Mouse (Mus musculus): ENCODE measurements around the gene Ryk. TPM values are rescaled to one million over a fixed set of nuclear protein-coding genes. Genes with fewer than 3 reads are reported as not detected.

Gene Ryk
- polyA plus RNA-seq, 1 experiment, result 68.9 TPM

- Histone ChIP-seq H3K4me3 (no peak overlapping the region), H3K79me2 (ENCODE audit: control insufficient read depth, insufficient read depth) (no peaks in the 10 kb centered on the region), H3K27me3 (ENCODE audit: control insufficient read depth, insufficient read depth, insufficient read length) (no peaks in the 10 kb centered on the region), H3ac (ENCODE audit: control insufficient read depth, insufficient read length) (no peak overlapping the region), H3K36me3 (ENCODE audit: control insufficient read depth, insufficient read depth) (peaks cover 6% of the 10 kb centered on the region), H3K4me2 (ENCODE audit: low read depth) (peak overlapping the region; percentile 43)
- TF ChIP-seq POLR2AphosphoS2 (IDR thresholded peaks at IDR 0.05; ENCODE audit: insufficient read length, low read depth), result peak; percentile 42
- TF ChIP-seq MYOG (IDR thresholded peaks at IDR 0.05; ENCODE audit: control insufficient read depth in 1 of 3, insufficient read depth in 1 of 3, insufficient read length in 2 of 3, low read depth in 2 of 3), result peak in 1 of 3 experiments; percentile 24
- no peak for TF ChIP-seq REST (IDR thresholded peaks at IDR 0.05; ENCODE audit: insufficient read depth, insufficient read length)
- TF ChIP-seq MYOD1 (IDR thresholded peaks at IDR 0.05; ENCODE audit: control insufficient read depth in 1 of 3, insufficient read length in 2 of 3, low read depth in 2 of 3), result peak in 1 of 3 experiments; percentile 32
- no peak for TF ChIP-seq TCF3 (IDR thresholded peaks at IDR 0.05; ENCODE audit: insufficient read length, low read depth)
Observed at GRCm38 (mm10) chr9:102914583-102914982, 79.9 kb downstream of the Ryk start.

GRCm38 (mm10) chr9:102915292-102915854 is 80.7 kb downstream of the Ryk start:
- Histone ChIP-seq H3ac (ENCODE audit: control insufficient read depth, insufficient read length) (no peak overlapping the region), H3K27me3 (ENCODE audit: control insufficient read depth, insufficient read depth, insufficient read length) (no peaks in the 10 kb centered on the region), H3K79me2 (ENCODE audit: control insufficient read depth, insufficient read depth) (no peaks in the 10 kb centered on the region), H3K4me3 (no peak overlapping the region), H3K36me3 (ENCODE audit: control insufficient read depth, insufficient read depth) (no peaks in the 10 kb centered on the region), H3K4me2 (ENCODE audit: low read depth) (peak overlapping the region; percentile 43)
- TF ChIP-seq SRF (IDR thresholded peaks at IDR 0.05; ENCODE audit: control insufficient read depth, insufficient read length, low read depth), result no peak
- no peak for TF ChIP-seq TCF3 (IDR thresholded peaks at IDR 0.05; ENCODE audit: insufficient read length, low read depth)
- peak in 2 of 3 experiments; percentile 53 to 88 for TF ChIP-seq MYOD1 (IDR thresholded peaks at IDR 0.05; ENCODE audit: control insufficient read depth in 1 of 3, insufficient read length in 2 of 3, low read depth in 2 of 3)
- no peak for TF ChIP-seq E2F4 (IDR thresholded peaks at IDR 0.05; ENCODE audit: insufficient read depth)
- peak; percentile 8 for TF ChIP-seq TCF12 (IDR thresholded peaks at IDR 0.05; ENCODE audit: insufficient read depth, poor library complexity, severe bottlenecking)
- TF ChIP-seq MAX (IDR thresholded peaks at IDR 0.05; ENCODE audit: low read depth), result no peak
- TF ChIP-seq USF1 (IDR thresholded peaks at IDR 0.05; ENCODE audit: low read depth), result peak; percentile 50
- no peak for TF ChIP-seq POLR2A (IDR thresholded peaks at IDR 0.05; ENCODE audit: insufficient read length, low read depth)
- TF ChIP-seq MYOG (IDR thresholded peaks at IDR 0.05; ENCODE audit: control insufficient read depth in 1 of 3, insufficient read depth in 1 of 3, insufficient read length in 2 of 3, low read depth in 2 of 3), result peak; percentile 34 to 81 (median 76)
- TF ChIP-seq POLR2AphosphoS2 (IDR thresholded peaks at IDR 0.05; ENCODE audit: insufficient read length, low read depth), result no peak

GRCm38 (mm10) chr9:102916076-102916475 is 81.4 kb downstream of the Ryk start:
- H3K36me3 ChIP-seq (ENCODE audit: control insufficient read depth, insufficient read depth), result no peaks in the 10 kb centered on the region
- no peaks in the 10 kb centered on the region for H3K27me3 ChIP-seq (ENCODE audit: control insufficient read depth, insufficient read depth, insufficient read length)
- no peak for TF ChIP-seq CEBPB (IDR thresholded peaks at IDR 0.05; ENCODE audit: insufficient read depth, poor library complexity, severe bottlenecking)
- TF ChIP-seq POLR2AphosphoS2 (IDR thresholded peaks at IDR 0.05; ENCODE audit: insufficient read length, low read depth), result no peak
- TF ChIP-seq TCF12 (IDR thresholded peaks at IDR 0.05; ENCODE audit: insufficient read depth, poor library complexity, severe bottlenecking), result no peak
- no peak for TF ChIP-seq MYOD1 (IDR thresholded peaks at IDR 0.05; ENCODE audit: control insufficient read depth in 1 of 3, insufficient read length in 2 of 3, low read depth in 2 of 3)
- TF ChIP-seq USF1 (IDR thresholded peaks at IDR 0.05; ENCODE audit: low read depth), result no peak
- TF ChIP-seq SRF (IDR thresholded peaks at IDR 0.05; ENCODE audit: control insufficient read depth, insufficient read length, low read depth), result no peak
- no peak for TF ChIP-seq MAX (IDR thresholded peaks at IDR 0.05; ENCODE audit: low read depth)
- no peak for TF ChIP-seq E2F4 (IDR thresholded peaks at IDR 0.05; ENCODE audit: insufficient read depth)
- no peak for TF ChIP-seq POLR2A (IDR thresholded peaks at IDR 0.05; ENCODE audit: insufficient read length, low read depth)
- no peak for TF ChIP-seq MYOG (IDR thresholded peaks at IDR 0.05; ENCODE audit: control insufficient read depth in 1 of 3, insufficient read depth in 1 of 3, insufficient read length in 2 of 3, low read depth in 2 of 3)
- no peak for TF ChIP-seq TCF3 (IDR thresholded peaks at IDR 0.05; ENCODE audit: insufficient read length, low read depth)
- TF ChIP-seq REST (IDR thresholded peaks at IDR 0.05; ENCODE audit: insufficient read depth, insufficient read length), result no peak
- no peak overlapping the region for H3K4me3 ChIP-seq
- no peaks in the 10 kb centered on the region for H3K79me2 ChIP-seq (ENCODE audit: control insufficient read depth, insufficient read depth)
- no peak overlapping the region for H3K4me2 ChIP-seq (ENCODE audit: low read depth)
- H3ac ChIP-seq (ENCODE audit: control insufficient read depth, insufficient read length), result no peak overlapping the region

- no peaks in the 10 kb centered on the region for H3K27me3 ChIP-seq (ENCODE audit: control insufficient read depth, insufficient read depth, insufficient read length)
- H3ac ChIP-seq (ENCODE audit: control insufficient read depth, insufficient read length), result no peak overlapping the region
- no peak overlapping the region for H3K4me3 ChIP-seq
- TF ChIP-seq MYOG (IDR thresholded peaks at IDR 0.05; ENCODE audit: control insufficient read depth in 1 of 3, insufficient read depth in 1 of 3, insufficient read length in 2 of 3, low read depth in 2 of 3), result no peak
- no peak for TF ChIP-seq POLR2AphosphoS2 (IDR thresholded peaks at IDR 0.05; ENCODE audit: insufficient read length, low read depth)
- no peak for TF ChIP-seq MYOD1 (IDR thresholded peaks at IDR 0.05; ENCODE audit: control insufficient read depth in 1 of 3, insufficient read length in 2 of 3, low read depth in 2 of 3)
- no peak for TF ChIP-seq SRF (IDR thresholded peaks at IDR 0.05; ENCODE audit: control insufficient read depth, insufficient read length, low read depth)
- TF ChIP-seq MAX (IDR thresholded peaks at IDR 0.05; ENCODE audit: low read depth), result no peak
- TF ChIP-seq CEBPB (IDR thresholded peaks at IDR 0.05; ENCODE audit: insufficient read depth, poor library complexity, severe bottlenecking), result no peak
- no peak for TF ChIP-seq USF1 (IDR thresholded peaks at IDR 0.05; ENCODE audit: low read depth)
- no peak for TF ChIP-seq REST (IDR thresholded peaks at IDR 0.05; ENCODE audit: insufficient read depth, insufficient read length)
- no peak for TF ChIP-seq E2F4 (IDR thresholded peaks at IDR 0.05; ENCODE audit: insufficient read depth)
- TF ChIP-seq TCF12 (IDR thresholded peaks at IDR 0.05; ENCODE audit: insufficient read depth, poor library complexity, severe bottlenecking), result no peak
- no peak for TF ChIP-seq TCF3 (IDR thresholded peaks at IDR 0.05; ENCODE audit: insufficient read length, low read depth)
- TF ChIP-seq POLR2A (IDR thresholded peaks at IDR 0.05; ENCODE audit: insufficient read length, low read depth), result no peak
- no peak overlapping the region for H3K4me2 ChIP-seq (ENCODE audit: low read depth)
- no peaks in the 10 kb centered on the region for H3K79me2 ChIP-seq (ENCODE audit: control insufficient read depth, insufficient read depth)
- no peaks in the 10 kb centered on the region for H3K36me3 ChIP-seq (ENCODE audit: control insufficient read depth, insufficient read depth)
Observed at GRCm38 (mm10) chr9:102917532-102918129, 82.9 kb downstream of the Ryk start.
